Mouse (Mus musculus) CH12.LX (cell line): Measurements from ENCODE around the gene Gm43518. TPM values are rescaled to one million over a fixed set of nuclear protein-coding genes. Genes with fewer than 3 reads are reported as not detected.

ENCODE experiments used
- DNase-seq: peaks from one replicate; pipeline ENCODE4 v3.0.0-alpha.2; 2013; ENCODE audit errors: extremely low read depth
- H3K27ac ChIP-seq: 2 replicates; pipeline ENCODE4 v1.5.1; 2012; ENCODE audit warnings: low read depth, mild to moderate bottlenecking, control low read depth, moderate library complexity; ENCODE audit not compliant: insufficient read depth
- H3K27me3 ChIP-seq: replicated peaks from 2 replicates; pipeline ENCODE3; 2012; ENCODE audit warnings: inconsistent platforms
- H3K36me3 ChIP-seq, 2 experiments: replicated peaks in 1 of 2; 2 replicates each; pipeline versions ENCODE3 to v1.6.1; 2012; ENCODE audit warnings: inconsistent platforms in 1 of 2, low read length in 1 of 2, mild to moderate bottlenecking in 1 of 2, mixed read lengths in 1 of 2, moderate library complexity in 1 of 2; ENCODE audit not compliant: control insufficient read depth in 1 of 2, insufficient read depth in 1 of 2
- H3K4me1 ChIP-seq, 2 experiments: 2 replicates each; pipeline ENCODE4 v1.6.1; 2012; ENCODE audit warnings: inconsistent platforms in 1 of 2, moderate library complexity in 1 of 2; ENCODE audit not compliant: insufficient read depth in 2 of 2, control insufficient read depth in 1 of 2
- H3K4me2 ChIP-seq: 2 replicates; pipeline ENCODE4 v1.6.1; 2012; ENCODE audit warnings: low read depth, mild to moderate bottlenecking, control low read depth; ENCODE audit not compliant: poor library complexity, insufficient read depth, severe bottlenecking
- H3K4me3 ChIP-seq, 3 experiments: fragments of 150-350 bp in 1 of 3; sonication (generic) in 1 of 3; replicated peaks in 1 of 3; 2 replicates each; pipeline versions ENCODE3 to v1.5.1; 2011 to 2012; ENCODE audit warnings: low read depth in 2 of 3, low read length in 2 of 3, mild to moderate bottlenecking in 2 of 3, moderate library complexity in 2 of 3, control low read depth in 1 of 3, improper control_type of control experiment in 1 of 3, inconsistent platforms in 1 of 3, mixed read lengths in 1 of 3; ENCODE audit not compliant: poor library complexity in 1 of 3
- H3K79me2 ChIP-seq: replicated peaks from 2 replicates; pipeline ENCODE4 v1.6.1; 2012; ENCODE audit warnings: mild to moderate bottlenecking, moderate library complexity; ENCODE audit not compliant: control insufficient read depth, poor library complexity, insufficient read depth, severe bottlenecking; ENCODE audit errors: extremely low read depth
- H3K9ac ChIP-seq: 2 replicates; pipeline ENCODE4 v1.6.1; 2012; ENCODE audit warnings: low read depth, mild to moderate bottlenecking, control low read depth, moderate library complexity; ENCODE audit not compliant: insufficient read depth
- H3K9me3 ChIP-seq: replicated peaks from 2 replicates; pipeline ENCODE3; 2012; ENCODE audit warnings: low read length, inconsistent platforms, mixed read lengths
- BHLHE40 ChIP-seq: IDR thresholded peaks from 2 replicates; pipeline ENCODE4 v1.6.1; 2011; ENCODE audit warnings: mild to moderate bottlenecking, low read depth, low read length, improper control_type of control experiment
- CHD1 ChIP-seq: IDR thresholded peaks from 2 replicates; pipeline ENCODE4 v1.6.1; 2012; ENCODE audit warnings: low read depth, low read length, improper control_type of control experiment, inconsistent platforms
- CTCF ChIP-seq, 2 experiments: IDR thresholded peaks in 1 of 2; conservative IDR thresholded peaks in 1 of 2; 2 replicates each; pipeline ENCODE4 v1.5.1; 2011 to 2012; ENCODE audit warnings: low read depth in 2 of 2, low read length in 2 of 2, improper control_type of control experiment in 1 of 2, inconsistent platforms in 1 of 2, mild to moderate bottlenecking in 1 of 2, moderate library complexity in 1 of 2
- EP300 ChIP-seq: IDR thresholded peaks from 2 replicates; pipeline ENCODE4 v1.6.1; 2011; ENCODE audit warnings: low read length, improper control_type of control experiment
- GABPA ChIP-seq: IDR thresholded peaks from 2 replicates; pipeline ENCODE4 v1.6.1; 2012; ENCODE audit warnings: low read depth, low read length, improper control_type of control experiment, inconsistent platforms; ENCODE audit not compliant: insufficient replicate concordance
- IRF4 ChIP-seq: IDR thresholded peaks from 2 replicates; pipeline ENCODE4 v1.6.1; 2014; ENCODE audit warnings: low read depth, mild to moderate bottlenecking, inconsistent platforms, low read length, improper control_type of control experiment
- JUN ChIP-seq: IDR thresholded peaks from 2 replicates; pipeline ENCODE4 v1.6.1; 2011; ENCODE audit warnings: low read depth, mild to moderate bottlenecking, low read length, improper control_type of control experiment, moderate library complexity; ENCODE audit not compliant: insufficient read depth
- MAFK ChIP-seq: IDR thresholded peaks from 2 replicates; pipeline ENCODE4 v1.6.1; 2011; ENCODE audit warnings: low read length, improper control_type of control experiment; ENCODE audit not compliant: insufficient replicate concordance
- MAZ ChIP-seq: IDR thresholded peaks from 2 replicates; pipeline ENCODE4 v1.6.1; 2012; ENCODE audit warnings: low read depth, mild to moderate bottlenecking, inconsistent platforms, low read length, improper control_type of control experiment, moderate library complexity
- MXI1 ChIP-seq: IDR thresholded peaks from 2 replicates; pipeline ENCODE4 v1.6.1; 2011; ENCODE audit warnings: mild to moderate bottlenecking, low read depth, low read length, improper control_type of control experiment
- MYC ChIP-seq: IDR thresholded peaks from 2 replicates; pipeline ENCODE4 v1.6.1; 2011; ENCODE audit warnings: low read depth, mild to moderate bottlenecking, improper control_type of control experiment, low read length
- NELFE ChIP-seq: IDR thresholded peaks from 2 replicates; pipeline ENCODE4 v1.6.1; 2011; ENCODE audit warnings: low read depth, low read length, improper control_type of control experiment
- NRF1 ChIP-seq: IDR thresholded peaks from 2 replicates; pipeline ENCODE4 v1.6.1; 2014; ENCODE audit warnings: low read depth, mild to moderate bottlenecking, inconsistent platforms, low read length, improper control_type of control experiment, moderate library complexity
- POLR2AphosphoS2 ChIP-seq: IDR thresholded peaks from 2 replicates; pipeline ENCODE4 v1.6.1; 2011; ENCODE audit warnings: low read depth, low read length, improper control_type of control experiment
- RAD21 ChIP-seq: IDR thresholded peaks from 2 replicates; pipeline ENCODE4 v1.6.1; 2011; ENCODE audit warnings: low read depth, mild to moderate bottlenecking, low read length, improper control_type of control experiment, moderate library complexity
- SIN3A ChIP-seq: IDR thresholded peaks from 2 replicates; pipeline ENCODE4 v1.6.1; 2012; ENCODE audit warnings: low read length, improper control_type of control experiment, inconsistent platforms
- SMC3 ChIP-seq: IDR thresholded peaks from 2 replicates; pipeline ENCODE4 v1.6.1; 2011; ENCODE audit warnings: low read depth, low read length, improper control_type of control experiment
- TCF12 ChIP-seq: IDR thresholded peaks from 2 replicates; pipeline ENCODE4 v1.6.1; 2014; ENCODE audit warnings: low read depth, mild to moderate bottlenecking, inconsistent platforms, low read length, improper control_type of control experiment
- UBTF ChIP-seq: IDR thresholded peaks from 2 replicates; pipeline ENCODE4 v1.6.1; 2012; ENCODE audit warnings: low read depth, mild to moderate bottlenecking, inconsistent platforms, low read length, improper control_type of control experiment, moderate library complexity
- ZC3H11A ChIP-seq: IDR thresholded peaks from 2 replicates; pipeline ENCODE4 v1.6.1; 2012; ENCODE audit warnings: low read depth, mild to moderate bottlenecking, inconsistent platforms, low read length, improper control_type of control experiment
- ZKSCAN1 ChIP-seq: IDR thresholded peaks from 2 replicates; pipeline ENCODE4 v1.6.1; 2012; ENCODE audit warnings: low read depth, inconsistent platforms, low read length, improper control_type of control experiment, borderline replicate concordance
- ZNF384 ChIP-seq: IDR thresholded peaks from 2 replicates; pipeline ENCODE4 v1.6.1; 2012; ENCODE audit warnings: low read depth, low read length, improper control_type of control experiment, inconsistent platforms
- dilution Hi-C: fragments of 300-500 bp; cut with MboI; formaldehyde crosslinking; loops from 2 replicates; pipeline ENCODE4 v1.14.3; 2020; ENCODE audit warnings: low sequenced_read_pairs; ENCODE audit not compliant: extremely low pct_unique_long_range_greater_than_20kb, extremely low pct_ligation_motif_present
- in situ Hi-C: fragments of 300-500 bp; cut with MboI; formaldehyde crosslinking; loops from 3 replicates; pipeline ENCODE4 v1.14.3; 2019; ENCODE audit warnings: low sequenced_read_pairs, low pct_ligation_motif_present, low pct_unique_long_range_greater_than_20kb, mixed read lengths
- polyA plus RNA-seq: library from polyadenylated mRNA; unstranded; fragments of >175 nt; gene quantifications from 2 replicates; pipeline ENCODE4 v1.2.1, GENCODE M21; 2012; ENCODE audit warnings: low read depth; ENCODE audit not compliant: insufficient read length
- total RNA-seq, 2 experiments: library from RNA; depleted of rRNA; stranded (reverse); fragments of 300-350 nt in 1 of 2; fragments of >200 nt in 1 of 2; gene quantifications; 2 replicates each; pipeline ENCODE4 v1.2.3; 2012 to 2014

The Gm43518 gene
- total and polyA plus RNA-seq, 3 experiments = 0.87 TPM; not detected in 2

- dilution Hi-C loops = no loop called here
- no peaks in the 10 kb centered on the region for H3K36me3 ChIP-seq
- no peak overlapping the region for H3K27ac ChIP-seq
- DNase-seq = no peak
- in situ Hi-C loops = no loop called here
- no peak overlapping the region for H3K4me2 ChIP-seq
- H3K79me2 ChIP-seq = no peaks in the 10 kb centered on the region
- no peak overlapping the region for H3K9ac ChIP-seq
- TF ChIP-seq EP300 (no peak), ZNF384 (no peak), NRF1 (no peak), CTCF (conservative IDR thresholded peaks at IDR 0.05 in 1 of 2, IDR thresholded peaks at IDR 0.05 in 1 of 2; ENCODE audit: low read depth in 2 of 2, low read length in 2 of 2) (no peak), MYC (no peak), MXI1 (no peak), UBTF (no peak), JUN (no peak), TCF12 (no peak), SIN3A (no peak), NELFE (no peak), ZKSCAN1 (no peak), IRF4 (no peak), POLR2AphosphoS2 (no peak)
- H3K27me3 ChIP-seq = no peaks in the 10 kb centered on the region
- H3K9me3 ChIP-seq = no peaks in the 10 kb centered on the region
- no peak overlapping the region for H3K4me3 ChIP-seq
- H3K4me1 ChIP-seq = peaks cover 4 to 9% of the 10 kb centered on the region in 2 experiments
Observed at GRCm38 (mm10) chr5:123968468-123968867, 41.2 kb downstream of the Gm43518 start.

GRCm38 (mm10) chr5:123969216-123969615, 42.0 kb downstream of the Gm43518 start:
- Histone ChIP-seq H3K79me2 (no peaks in the 10 kb centered on the region), H3K27me3 (no peaks in the 10 kb centered on the region), H3K4me3 (no peak overlapping the region), H3K4me2 (no peak overlapping the region), H3K36me3 (no peaks in the 10 kb centered on the region), H3K9ac (no peak overlapping the region), H3K4me1 (peaks cover 4 to 9% of the 10 kb centered on the region in 2 experiments), H3K9me3 (no peaks in the 10 kb centered on the region), H3K27ac (no peak overlapping the region)
- in situ Hi-C loops = no loop called here
- TF ChIP-seq ZNF384 = no peak
- no peak for TF ChIP-seq MAFK
- no peak for TF ChIP-seq MAZ
- TF ChIP-seq ZC3H11A = no peak
- TF ChIP-seq ZKSCAN1 = no peak
- TF ChIP-seq IRF4 = no peak
- TF ChIP-seq CHD1 = no peak
- no peak for TF ChIP-seq RAD21
- no peak for TF ChIP-seq EP300
- TF ChIP-seq BHLHE40 = no peak
- TF ChIP-seq GABPA = no peak
- TF ChIP-seq SMC3 = no peak
- no peak for DNase-seq
- dilution Hi-C loops = no loop called here
